Mouse (Mus musculus) lung, postnatal 0 days (tissue): ENCODE measurements around the gene Dynlt1c. TPM values are rescaled to one million over a fixed set of nuclear protein-coding genes. Genes with fewer than 3 reads are reported as not detected.
"Not testable (repeated sequence)": the region's sequence is repeated elsewhere in the genome, so short reads cannot be mapped to it uniquely, and the experiment has no call there.

ENCODE experiments used
- ATAC-seq: fragments of 200-750 bp; cut with Nextera tagmentation; 2 replicates; pipeline ENCODE4 v1.8.0; 2017; ENCODE audit warnings: moderate library complexity
- DNase-seq: peaks from one replicate; pipeline ENCODE4 v3.0.0-alpha.2; 2016; ENCODE audit warnings: low spot score
- H3K27ac ChIP-seq: fragments of 300-500 bp; sonication (generic); 2 replicates; pipeline ENCODE4 v1.5.1; 2014; ENCODE audit warnings: antibody characterized with exemption, mild to moderate bottlenecking, low read length, mixed read lengths
- H3K27me3 ChIP-seq: fragments of 300-500 bp; sonication (generic); replicated peaks from 2 replicates; pipeline ENCODE4 v1.6.1; 2014; ENCODE audit warnings: low read length, mixed read lengths; ENCODE audit not compliant: insufficient read depth
- H3K36me3 ChIP-seq: fragments of 300-500 bp; sonication (generic); 2 replicates; pipeline ENCODE4 v1.6.1; 2014; ENCODE audit warnings: low read length, mixed read lengths; ENCODE audit not compliant: insufficient read depth
- H3K4me1 ChIP-seq: fragments of 300-500 bp; sonication (generic); 2 replicates; pipeline ENCODE4 v1.6.1; 2014; ENCODE audit warnings: antibody characterized with exemption, low read depth, low read length, mixed read lengths; ENCODE audit not compliant: insufficient read depth
- H3K4me2 ChIP-seq: fragments of 300-500 bp; sonication (generic); replicated peaks from 2 replicates; pipeline ENCODE4 v1.6.1; 2014; ENCODE audit warnings: low read depth, mild to moderate bottlenecking, low read length, moderate library complexity, mixed read lengths
- H3K4me3 ChIP-seq: fragments of 300-500 bp; sonication (generic); 2 replicates; pipeline ENCODE4 v1.5.1; 2014; ENCODE audit warnings: low read depth, low read length
- H3K9ac ChIP-seq: fragments of 300-500 bp; sonication (generic); replicated peaks from 2 replicates; pipeline ENCODE4 v1.6.1; 2014; ENCODE audit warnings: low read depth, mild to moderate bottlenecking
- H3K9me3 ChIP-seq: fragments of 300-500 bp; sonication (generic); 2 replicates; pipeline ENCODE4 v1.6.1; 2016; ENCODE audit warnings: low read length, mixed read lengths
- WGBS: fragments of 180-500 bp; shearing (Covaris S2); extraction: QIAGEN DNeasy Blood & Tissue Kit; methylation state at CpG from one replicate; pipeline ENCODE4 v1.1.7; 2014; 5-methylcytosine and 5-hydroxymethylcytosine counted together
- polyA plus RNA-seq: library from polyadenylated mRNA; unstranded; fragments of >200 nt; fragmentation: Nextera tagmentation; extraction: Ambion mirVana; gene quantifications from 2 replicates; pipeline ENCODE4 v1.2.1, GENCODE M21; 2015

Dynlt1c gene
- polyA plus RNA-seq, 1 experiment from 2014 or later = 30.1 TPM

- H3K4me2 ChIP-seq, H3K9me3 ChIP-seq, H3K4me3 ChIP-seq, H3K4me1 ChIP-seq, H3K27me3 ChIP-seq, H3K9ac ChIP-seq, H3K27ac ChIP-seq, DNase-seq, ATAC-seq, H3K36me3 ChIP-seq: not testable (repeated sequence)
- WGBS = 58% methylated on average over 3 of the region's 7 CpGs
Observed at GRCm38 (mm10) chr17:6658801-6659200, 57.3 kb downstream of the Dynlt1c start, which contains the start of gene Sytl3. TSS of gene Sytl3 (plus strand) at chr17:6659093.

Other genes with a start within 250 kb of the Dynlt1c start
- gene Dynlt1b, start 171.6 kb upstream of the Dynlt1c start, polyA plus RNA-seq = 537 and 571 TPM in 2 replicates
- 185 and 188 TPM in 2 replicates for gene Dynlt1f, start 54.2 kb downstream of the Dynlt1c start, polyA plus RNA-seq
- 0.40 and 0.67 TPM in 2 replicates for gene Sytl3, start 57.4 kb downstream of the Dynlt1c start, polyA plus RNA-seq
- 275 and 288 TPM in 2 replicates for gene Ezr, start 181.1 kb downstream of the Dynlt1c start, polyA plus RNA-seq